Mouse (Mus musculus) midbrain, embryonic 14.5 days (tissue): ENCODE data around the gene Methig1. TPM values are rescaled to one million over a fixed set of nuclear protein-coding genes. Genes with fewer than 3 reads are reported as not detected.
A peak's percentile ranks its signal among the peaks of the same experiment; 100 is the strongest.
"Not testable (repeated sequence)": the region's sequence is repeated elsewhere in the genome, so short reads cannot be mapped to it uniquely, and the experiment has no call there.

Experiments used
- ATAC-seq: fragments of 200-750 bp; cut with Nextera tagmentation; 2 replicates; pipeline ENCODE4 v1.8.0; 2017; ENCODE audit warnings: moderate number of reproducible peaks, moderate library complexity; ENCODE audit not compliant: low FRiP score, low TSS enrichment
- DNase-seq: peaks from one replicate; pipeline ENCODE4 v3.0.0-alpha.2; 2015
- H3K27ac ChIP-seq: fragments of 300-500 bp; sonication (generic); replicated peaks from 2 replicates; pipeline ENCODE4 v1.5.1; 2014; ENCODE audit warnings: mild to moderate bottlenecking, low read depth, low read length, moderate library complexity
- H3K27me3 ChIP-seq: fragments of 300-500 bp; sonication (generic); 2 replicates; pipeline ENCODE4 v1.6.1; 2014; ENCODE audit warnings: low read length, control low read depth, mixed read lengths; ENCODE audit not compliant: control insufficient read depth, insufficient read depth
- H3K36me3 ChIP-seq: fragments of 300-500 bp; sonication (generic); 2 replicates; pipeline ENCODE4 v1.6.1; 2014; ENCODE audit warnings: low read length, control low read depth; ENCODE audit not compliant: control insufficient read depth, insufficient read depth
- H3K4me1 ChIP-seq: fragments of 300-500 bp; sonication (generic); 2 replicates; pipeline ENCODE4 v1.6.1; 2014; ENCODE audit warnings: mild to moderate bottlenecking, antibody characterized with exemption, low read length, control low read depth; ENCODE audit not compliant: control insufficient read depth, insufficient read depth
- H3K4me2 ChIP-seq: fragments of 300-500 bp; sonication (generic); 2 replicates; pipeline ENCODE4 v1.6.1; 2014; ENCODE audit warnings: mild to moderate bottlenecking, low read length, moderate library complexity
- H3K4me3 ChIP-seq: fragments of 300-500 bp; sonication (generic); replicated peaks from 2 replicates; pipeline ENCODE4 v1.5.1; 2014; ENCODE audit warnings: low read depth, low read length
- H3K9ac ChIP-seq: fragments of 300-500 bp; sonication (generic); replicated peaks from 2 replicates; pipeline ENCODE4 v1.6.1; 2014; ENCODE audit warnings: mild to moderate bottlenecking, low read length, moderate library complexity
- H3K9me3 ChIP-seq: fragments of 300-500 bp; sonication (generic); 2 replicates; pipeline ENCODE4 v1.6.1; 2016; ENCODE audit warnings: low read length, control low read depth, mixed read lengths; ENCODE audit not compliant: control insufficient read depth
- WGBS: fragments of 180-500 bp; shearing (Covaris S2); extraction: QIAGEN DNeasy Blood & Tissue Kit; methylation state at CpG from one replicate; pipeline ENCODE4 v1.1.7; 2014; 5-methylcytosine and 5-hydroxymethylcytosine counted together
- polyA plus RNA-seq: library from polyadenylated mRNA; unstranded; fragments of >200 nt; fragmentation: Nextera tagmentation; extraction: Ambion mirVana; gene quantifications from 2 replicates; pipeline ENCODE4 v1.2.1, GENCODE M21; 2014

Methig1 gene
- polyA plus RNA-seq, 1 experiment from 2014 or later = not detected

DNA sequence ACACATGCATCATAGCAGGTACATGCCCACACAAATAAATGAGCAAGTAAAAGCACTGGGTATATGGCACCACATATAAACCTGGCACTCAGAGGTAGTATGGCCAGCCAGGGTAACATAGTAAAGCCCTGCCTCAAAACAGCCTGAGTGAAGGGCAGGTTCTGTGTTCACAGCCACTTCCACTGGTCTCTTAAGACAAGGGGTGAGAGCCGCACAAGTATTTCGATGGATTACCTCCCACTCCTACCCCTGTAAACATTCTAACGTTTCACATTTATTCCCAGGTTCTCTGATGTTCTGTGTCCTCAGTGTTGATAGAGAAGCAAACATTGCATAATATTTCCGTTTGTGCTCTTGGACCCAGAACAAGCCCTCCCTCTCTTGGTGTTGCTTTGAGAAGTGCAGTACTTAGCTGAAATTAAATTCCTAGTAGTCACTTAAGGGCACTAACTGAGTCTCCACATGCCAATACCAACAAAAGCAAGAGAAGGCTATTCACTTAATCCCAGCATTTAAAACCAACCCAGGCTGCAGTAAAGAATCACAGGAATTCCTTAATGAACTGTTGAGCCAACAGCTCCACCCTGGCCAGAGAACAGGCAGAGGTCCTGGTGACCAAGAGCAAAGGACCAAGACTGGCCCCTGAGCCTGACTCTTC is 34.8 kb upstream of the Methig1 start:
- H3K9ac ChIP-seq, DNase-seq, H3K4me1 ChIP-seq, H3K4me2 ChIP-seq, H3K27ac ChIP-seq, ATAC-seq, H3K4me3 ChIP-seq, H3K27me3 ChIP-seq, H3K9me3 ChIP-seq, H3K36me3 ChIP-seq: not testable (repeated sequence)
- 79% methylated on average over 4 of the region's 4 CpGs for WGBS

DNA sequence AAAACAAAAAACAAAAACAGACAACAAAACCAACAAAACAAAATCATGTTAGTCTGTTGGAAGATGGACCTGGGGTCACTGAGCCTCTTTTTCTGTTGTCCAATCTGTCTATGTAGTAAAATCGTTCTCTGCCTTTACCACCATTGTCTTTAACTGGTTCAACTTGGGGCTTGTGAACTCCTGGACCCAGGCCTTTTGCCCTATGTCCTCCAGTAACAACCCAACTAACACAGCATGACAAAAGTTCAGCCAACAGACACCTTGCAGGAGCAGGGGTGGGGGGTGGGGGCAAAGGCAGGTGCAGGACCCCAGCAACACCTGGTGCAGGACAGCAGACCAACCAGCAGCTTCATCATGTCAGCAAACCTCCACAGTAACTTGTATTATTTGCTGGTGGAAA is 33.1 kb upstream of the Methig1 start:
- ATAC-seq (no peak), DNase-seq (no peak)
- Histone ChIP-seq H3K4me2 (no peak overlapping the region), H3K4me3 (no peak overlapping the region), H3K9me3 (no peaks in the 10 kb centered on the region), H3K9ac (no peak overlapping the region), H3K36me3 (no peaks in the 10 kb centered on the region), H3K27ac (no peak overlapping the region), H3K4me1 (no peaks in the 10 kb centered on the region), H3K27me3 (no peaks in the 10 kb centered on the region)
- WGBS = 100% methylated on average over 1 of the region's 1 CpGs

DNA sequence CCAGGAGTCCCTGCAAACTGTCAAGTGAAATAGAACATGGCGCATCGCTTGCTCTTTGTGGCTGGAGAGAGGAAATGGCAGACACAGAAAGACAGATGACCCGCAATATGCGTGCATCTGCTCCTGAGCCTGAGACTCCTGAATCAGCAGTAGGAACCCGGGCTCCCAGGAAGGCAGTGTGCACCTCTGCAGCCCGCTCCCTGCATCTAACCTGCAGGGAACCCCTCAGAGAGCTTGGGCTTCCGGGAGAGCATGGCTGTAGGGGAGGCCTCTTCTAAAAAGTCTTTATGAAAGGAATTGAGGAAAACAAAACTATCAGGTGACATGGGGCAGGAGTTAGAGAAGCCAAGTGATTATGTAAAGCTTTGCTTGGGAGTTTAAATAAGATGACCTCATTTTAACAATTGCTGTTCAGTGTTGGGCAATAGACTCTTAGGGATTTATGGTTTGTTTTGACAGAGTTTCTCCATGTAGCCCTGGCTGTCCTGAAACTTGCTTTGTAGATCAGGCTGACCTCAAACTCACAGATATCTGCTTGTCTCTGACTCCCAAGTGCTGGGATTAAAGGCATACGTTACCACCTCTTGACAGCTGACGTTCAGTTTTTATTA is 32.5 kb upstream of the Methig1 start:
- H3K27ac ChIP-seq = no peak overlapping the region
- H3K4me3 ChIP-seq = no peak overlapping the region
- no peaks in the 10 kb centered on the region for H3K9me3 ChIP-seq
- ATAC-seq (no peak), DNase-seq (no peak)
- no peaks in the 10 kb centered on the region for H3K27me3 ChIP-seq
- H3K36me3 ChIP-seq = no peaks in the 10 kb centered on the region
- no peak overlapping the region for H3K4me2 ChIP-seq
- 80% methylated on average over 9 of the region's 9 CpGs for WGBS
- H3K9ac ChIP-seq = no peak overlapping the region
- H3K4me1 ChIP-seq = no peaks in the 10 kb centered on the region

DNA sequence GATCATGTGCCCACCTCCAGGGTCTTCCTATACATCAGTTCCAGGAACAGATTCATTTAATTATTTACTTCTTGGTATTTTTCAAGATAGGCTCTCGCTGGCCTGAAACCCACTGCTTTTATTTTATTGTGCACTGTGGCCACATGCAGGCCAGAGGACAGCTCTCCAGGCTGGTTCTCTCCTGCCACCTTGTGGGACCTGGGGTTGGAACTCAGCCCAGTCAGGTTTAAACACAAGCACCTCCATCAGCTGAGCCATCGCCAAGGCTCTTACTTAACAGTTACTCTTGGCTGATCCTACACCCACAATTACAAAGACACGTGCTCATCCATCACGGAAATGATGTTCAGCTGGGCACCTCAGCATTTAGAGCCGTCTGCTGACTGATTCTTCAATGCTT is 31.8 kb upstream of the Methig1 start:
- Histone ChIP-seq H3K9ac (no peak overlapping the region), H3K4me2 (no peak overlapping the region), H3K4me1 (no peaks in the 10 kb centered on the region), H3K27me3 (no peaks in the 10 kb centered on the region), H3K36me3 (no peaks in the 10 kb centered on the region), H3K4me3 (no peak overlapping the region), H3K9me3 (no peaks in the 10 kb centered on the region), H3K27ac (no peak overlapping the region)
- DNase-seq = peak; percentile 26
- 64% methylated on average over 5 of the region's 5 CpGs for WGBS
- no peak for ATAC-seq

DNA sequence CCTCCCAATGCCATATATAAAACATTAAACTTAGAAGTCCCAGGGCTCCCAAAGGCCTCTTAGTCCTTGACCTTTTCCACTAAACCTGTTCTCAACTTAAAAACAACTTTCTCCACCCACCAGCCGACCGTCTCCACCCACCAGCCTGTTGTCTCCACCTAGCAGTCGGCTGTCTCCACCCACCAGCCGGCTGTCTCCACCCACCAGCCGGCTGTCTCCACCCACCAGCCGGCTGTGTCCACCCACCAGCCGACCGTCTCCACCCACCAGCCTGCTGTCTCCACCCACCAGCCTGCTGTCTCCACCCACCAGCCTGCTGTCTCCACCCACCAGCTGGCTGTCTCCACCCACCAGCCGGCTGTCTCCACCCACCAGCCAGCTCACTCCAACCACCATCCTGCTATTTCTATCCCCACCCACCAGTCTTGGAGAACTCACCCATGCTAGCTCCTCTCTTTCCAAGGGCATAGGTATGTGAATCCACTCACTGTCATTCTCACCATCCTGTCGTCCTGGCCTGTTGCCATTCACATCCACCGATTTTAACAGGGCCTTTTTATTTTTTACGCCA is 28.8 kb upstream of the Methig1 start:
- ATAC-seq (no peak), DNase-seq (no peak)
- Histone ChIP-seq H3K4me2 (no peak overlapping the region), H3K27ac (no peak overlapping the region), H3K9ac (no peak overlapping the region), H3K4me1 (no peaks in the 10 kb centered on the region), H3K27me3 (no peaks in the 10 kb centered on the region), H3K4me3 (no peak overlapping the region), H3K36me3 (no peaks in the 10 kb centered on the region), H3K9me3 (no peaks in the 10 kb centered on the region)
- 76% methylated on average over 12 of the region's 12 CpGs for WGBS

DNA sequence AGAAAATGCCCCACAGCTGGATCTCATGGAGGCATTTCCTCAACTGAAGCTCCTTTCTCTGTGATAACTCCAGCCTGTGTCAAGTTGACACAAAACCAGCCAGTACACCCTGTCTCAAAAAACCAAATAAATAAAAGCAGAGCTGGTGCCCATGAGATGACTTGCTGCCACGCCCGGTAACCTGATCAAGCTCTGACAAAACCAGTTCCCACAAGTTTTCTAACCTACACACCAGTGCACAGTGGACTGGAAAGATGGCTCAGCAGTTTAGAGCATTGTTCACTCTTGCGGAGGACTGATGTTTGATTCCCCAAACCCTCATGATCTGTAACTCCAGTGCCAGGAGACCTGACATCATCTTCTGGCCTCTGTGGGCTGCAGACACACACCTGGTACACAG is 27.7 kb upstream of the Methig1 start:
- H3K4me1 ChIP-seq = no peaks in the 10 kb centered on the region
- H3K36me3 ChIP-seq = no peaks in the 10 kb centered on the region
- no peak overlapping the region for H3K4me2 ChIP-seq
- H3K27me3 ChIP-seq = no peaks in the 10 kb centered on the region
- no peak overlapping the region for H3K9ac ChIP-seq
- no peaks in the 10 kb centered on the region for H3K9me3 ChIP-seq
- ATAC-seq = no peak
- H3K27ac ChIP-seq = no peak overlapping the region
- no peak overlapping the region for H3K4me3 ChIP-seq
- WGBS = 94% methylated on average over 3 of the region's 3 CpGs
- no peak for DNase-seq

DNA sequence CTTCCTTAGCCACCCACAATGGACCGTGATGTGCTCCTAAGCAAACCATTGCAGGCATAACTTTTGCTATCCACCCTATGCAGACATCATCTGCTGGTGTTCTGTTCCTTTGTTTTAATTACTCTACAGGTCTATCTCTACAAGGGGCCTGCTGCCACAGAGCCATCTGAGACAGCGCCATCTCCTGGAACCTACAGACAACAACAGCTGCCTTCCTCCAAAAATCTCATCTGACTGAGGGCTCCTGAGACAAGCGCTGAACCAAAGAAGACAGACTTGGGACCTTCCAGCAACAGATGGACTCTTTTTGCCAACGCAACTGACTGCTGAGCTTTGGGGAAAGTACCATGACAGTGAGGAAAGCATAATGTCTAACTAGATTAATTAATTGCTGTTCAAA is 24.9 kb upstream of the Methig1 start:
- not testable (repeated sequence) for H3K27ac ChIP-seq, H3K4me2 ChIP-seq, H3K27me3 ChIP-seq, H3K9ac ChIP-seq, DNase-seq, H3K4me3 ChIP-seq, H3K4me1 ChIP-seq, H3K9me3 ChIP-seq, ATAC-seq, H3K36me3 ChIP-seq
- 61% methylated on average over 3 of the region's 4 CpGs for WGBS

DNA sequence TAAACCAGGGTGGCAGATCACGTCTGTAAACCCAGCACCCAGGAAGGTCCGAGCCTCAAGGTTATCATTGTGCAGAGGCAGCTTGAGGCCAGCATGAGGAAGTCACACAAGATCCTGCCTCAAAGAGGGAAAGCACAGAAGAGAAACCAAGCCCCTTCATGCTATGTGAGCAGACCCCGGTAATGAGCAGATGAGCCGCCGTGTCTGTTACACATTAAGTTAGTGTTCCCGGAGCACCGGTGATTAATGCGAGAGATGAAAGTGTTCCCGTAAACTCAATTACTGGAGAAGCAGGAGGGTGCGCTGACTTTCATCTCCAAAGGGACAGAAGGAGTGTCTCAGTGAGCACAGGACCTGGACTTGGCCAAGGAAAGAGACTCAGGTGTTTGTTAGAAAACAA is 23.6 kb upstream of the Methig1 start:
- not testable (repeated sequence) for H3K4me1 ChIP-seq, H3K9ac ChIP-seq, ATAC-seq, H3K4me3 ChIP-seq, H3K27ac ChIP-seq, H3K36me3 ChIP-seq, DNase-seq, H3K9me3 ChIP-seq, H3K4me2 ChIP-seq, H3K27me3 ChIP-seq
- WGBS = 54% methylated on average over 10 of the region's 10 CpGs

DNA sequence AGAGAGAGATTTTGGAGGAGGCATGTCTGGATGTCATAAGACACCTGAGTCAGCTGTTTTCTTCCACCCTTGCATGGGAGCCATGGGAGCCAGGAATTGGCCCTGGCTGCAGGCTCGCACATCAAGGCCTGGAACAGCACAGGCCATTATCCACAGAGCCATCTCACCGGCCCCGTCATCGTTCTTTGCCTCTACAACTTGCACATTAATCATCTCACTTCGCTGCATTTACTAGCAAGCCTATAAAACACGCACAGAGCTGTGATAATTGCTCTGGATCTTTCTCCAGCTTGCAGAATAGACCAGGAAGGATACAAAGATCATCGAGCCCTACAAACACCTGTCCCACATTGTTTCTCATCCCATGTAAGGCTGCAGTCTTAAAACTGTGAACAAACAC is 22.2 kb upstream of the Methig1 start:
- H3K4me2 ChIP-seq = no peak overlapping the region
- H3K9me3 ChIP-seq = no peaks in the 10 kb centered on the region
- ATAC-seq = no peak
- H3K9ac ChIP-seq = no peak overlapping the region
- no peaks in the 10 kb centered on the region for H3K27me3 ChIP-seq
- H3K4me1 ChIP-seq = no peaks in the 10 kb centered on the region
- 90% methylated on average over 7 of the region's 7 CpGs for WGBS
- no peak overlapping the region for H3K4me3 ChIP-seq
- H3K27ac ChIP-seq = no peak overlapping the region
- no peaks in the 10 kb centered on the region for H3K36me3 ChIP-seq
- no peak for DNase-seq
